Mouse (Mus musculus) kidney, embryonic 15.5 days (tissue): ENCODE data around the gene Dcaf12l1. TPM values are rescaled to one million over a fixed set of nuclear protein-coding genes. Genes with fewer than 3 reads are reported as not detected.
"Not testable (repeated sequence)": the region's sequence is repeated elsewhere in the genome, so short reads cannot be mapped to it uniquely, and the experiment has no call there.

ENCODE experiments used
- ATAC-seq: fragments of 200-750 bp; cut with Nextera tagmentation; replicated peaks from 2 replicates; pipeline ENCODE4 v1.8.0; 2017; ENCODE audit warnings: moderate TSS enrichment; ENCODE audit not compliant: low FRiP score
- H3K27ac ChIP-seq: fragments of 300-500 bp; sonication (generic); 2 replicates; pipeline ENCODE4 v1.5.1; 2015; ENCODE audit warnings: mild to moderate bottlenecking, inconsistent platforms
- H3K27me3 ChIP-seq: fragments of 300-500 bp; sonication (generic); 2 replicates; pipeline ENCODE4 v1.6.1; 2015; ENCODE audit warnings: inconsistent platforms
- H3K36me3 ChIP-seq: fragments of 300-500 bp; sonication (generic); 2 replicates; pipeline ENCODE4 v1.6.1; 2015; ENCODE audit warnings: inconsistent platforms
- H3K4me1 ChIP-seq: fragments of 300-500 bp; sonication (generic); 2 replicates; pipeline ENCODE4 v1.6.1; 2015; ENCODE audit warnings: inconsistent platforms
- H3K4me2 ChIP-seq: fragments of 300-500 bp; sonication (generic); 2 replicates; pipeline ENCODE4 v1.6.1; 2015; ENCODE audit warnings: moderate library complexity, mild to moderate bottlenecking, inconsistent platforms
- H3K4me3 ChIP-seq: fragments of 300-500 bp; sonication (generic); replicated peaks from 2 replicates; pipeline ENCODE4 v1.5.1; 2015; ENCODE audit warnings: mild to moderate bottlenecking, inconsistent platforms
- H3K9ac ChIP-seq: fragments of 300-500 bp; sonication (generic); 2 replicates; pipeline ENCODE4 v1.6.1; 2015; ENCODE audit warnings: mild to moderate bottlenecking, inconsistent platforms
- H3K9me3 ChIP-seq: fragments of 300-500 bp; sonication (generic); replicated peaks from 2 replicates; pipeline ENCODE4 v1.6.1; 2016; ENCODE audit warnings: inconsistent platforms
- WGBS: fragments of 180-500 bp; shearing (Covaris S2); methylation state at CpG from one replicate; pipeline ENCODE4 v1.1.7; 2015; ENCODE audit warnings: mixed read lengths; 5-methylcytosine and 5-hydroxymethylcytosine counted together
- polyA plus RNA-seq: library from polyadenylated mRNA; unstranded; fragments of >200 nt; fragmentation: Nextera tagmentation; extraction: Ambion mirVana; gene quantifications from 2 replicates; pipeline ENCODE4 v1.2.1, GENCODE M21; 2015

The Dcaf12l1 gene
- 5.5 and 5.8 TPM in 2 replicates for polyA plus RNA-seq

DNA sequence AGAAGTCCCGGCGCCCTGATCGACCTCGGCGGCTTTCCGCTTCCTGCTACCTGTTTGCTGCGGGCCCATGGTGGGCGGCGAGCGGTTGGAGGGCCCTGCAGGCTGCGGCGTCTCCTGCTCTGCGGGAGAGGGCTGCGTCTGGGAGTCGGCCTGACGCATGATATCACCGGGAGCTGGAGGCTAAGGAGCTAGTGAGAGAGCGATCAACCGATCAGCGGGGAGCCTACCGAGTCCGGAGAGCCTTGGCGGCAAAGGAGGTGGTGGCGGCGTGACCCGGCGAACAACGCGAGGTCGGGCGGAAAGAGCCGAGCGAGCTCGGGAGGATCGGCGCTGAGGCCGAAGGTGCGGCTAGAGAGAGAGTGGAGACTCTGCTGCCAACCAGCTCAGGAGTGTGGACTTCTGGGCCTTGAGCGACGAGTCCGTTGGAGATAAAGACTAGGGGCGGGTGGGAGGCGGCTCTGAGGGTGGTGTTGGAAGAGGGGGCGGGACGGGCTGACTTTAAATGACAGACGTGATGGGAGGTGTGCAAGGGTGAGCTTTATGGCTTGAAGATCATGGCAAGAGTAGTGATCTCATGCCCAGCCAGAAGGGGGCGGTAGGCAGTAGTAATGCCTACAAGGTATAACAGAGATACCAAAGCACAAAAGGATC is at the start of gene Dcaf12l1:
Gene Dcaf12l1 (minus strand): TSS at position 437 of the 651 bp plus-strand sequence.
- H3K9ac ChIP-seq: peak within 1 kb of the TSS; percentile 49
- WGBS: 20% methylated on average over 47 of the region's 47 CpGs
- no peaks in the 10 kb centered on the region for H3K27me3 ChIP-seq
- no peaks in the 10 kb centered on the region for H3K4me1 ChIP-seq
- H3K4me2 ChIP-seq: peak within 1 kb of the TSS; percentile 73
- H3K4me3 ChIP-seq: peak within 1 kb of the TSS; percentile 50
- H3K36me3 ChIP-seq: no peaks in the 10 kb centered on the region
- no peaks in the 10 kb centered on the region for H3K9me3 ChIP-seq
- H3K27ac ChIP-seq: no peak within 1 kb of the TSS
- peak; percentile 96 for ATAC-seq

DNA sequence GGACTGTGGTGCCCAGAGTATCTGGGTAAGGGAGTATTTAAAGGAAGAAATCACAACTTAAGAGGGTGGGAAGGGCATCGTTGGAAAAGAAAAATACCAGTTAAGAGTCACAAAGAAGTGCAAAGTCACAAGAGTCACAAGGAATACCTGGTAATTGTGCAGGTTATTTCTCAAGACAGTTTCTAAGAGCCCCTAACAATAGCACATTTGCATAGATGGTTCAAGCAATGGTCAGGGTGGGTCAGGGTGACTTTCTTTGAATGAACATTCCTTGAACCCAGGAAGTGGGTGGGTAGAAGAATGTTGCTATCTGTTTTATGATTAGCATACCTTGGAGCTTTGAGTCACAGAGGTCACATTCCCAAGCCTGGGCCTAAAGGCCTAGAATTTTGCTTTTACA is 19.4 kb upstream of the Dcaf12l1 start:
- not testable (repeated sequence) for H3K9me3 ChIP-seq, H3K9ac ChIP-seq, H3K27ac ChIP-seq, H3K4me3 ChIP-seq, H3K36me3 ChIP-seq, H3K4me1 ChIP-seq, H3K27me3 ChIP-seq, ATAC-seq, H3K4me2 ChIP-seq
- WGBS: 64% methylated on average over 1 of the region's 1 CpGs

DNA sequence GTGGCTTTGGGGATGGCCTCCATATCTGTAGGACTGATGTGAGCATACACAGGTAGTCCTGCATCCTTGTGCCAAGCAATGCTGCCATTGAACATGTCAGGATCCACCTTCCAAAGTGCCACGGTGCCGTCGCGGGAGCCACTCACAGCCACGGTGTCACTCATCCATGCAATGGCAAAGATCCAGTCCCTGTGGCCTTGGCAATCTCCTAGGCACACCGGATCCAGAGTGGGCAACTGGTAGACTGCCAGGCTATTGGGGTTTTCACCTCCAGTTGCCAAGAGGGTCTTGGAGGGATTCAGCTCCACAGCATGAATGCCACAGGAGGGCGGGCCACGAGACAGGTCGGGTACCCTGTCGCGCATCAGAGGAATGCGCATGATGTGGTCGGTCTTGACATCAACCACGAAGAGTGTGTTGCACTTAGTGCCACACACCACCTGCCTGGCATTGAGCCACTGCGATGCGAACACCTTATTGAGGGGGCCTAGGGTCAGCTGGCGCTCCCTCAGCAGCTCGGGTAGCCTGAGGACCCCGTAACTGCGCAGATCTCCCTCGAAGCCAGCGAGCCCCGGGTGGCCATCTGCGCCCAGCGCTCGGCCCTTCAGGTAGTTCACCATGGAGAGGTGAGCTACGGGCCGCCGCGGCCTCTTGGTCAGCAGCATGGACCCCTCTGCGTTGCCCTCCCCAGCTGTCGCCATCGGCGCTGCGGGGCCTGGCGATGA is 799 bp downstream of the Dcaf12l1 start:
- ATAC-seq: peak; percentile 77
- WGBS: 48% methylated on average over 36 of the region's 36 CpGs

More for the DNA sequence above, 799 bp downstream of the Dcaf12l1 start:
- Histone ChIP-seq H3K4me3 (peak overlapping the region; percentile 50), H3K36me3 (no peaks in the 10 kb centered on the region), H3K27ac (no peak overlapping the region), H3K4me1 (no peaks in the 10 kb centered on the region), H3K9me3 (no peaks in the 10 kb centered on the region), H3K4me2 (peak overlapping the region; percentile 73), H3K9ac (peak overlapping the region; percentile 49), H3K27me3 (no peaks in the 10 kb centered on the region)
